8 mouse cellular contexts compared by ENCODE assay signal in the genomic region with DNA sequence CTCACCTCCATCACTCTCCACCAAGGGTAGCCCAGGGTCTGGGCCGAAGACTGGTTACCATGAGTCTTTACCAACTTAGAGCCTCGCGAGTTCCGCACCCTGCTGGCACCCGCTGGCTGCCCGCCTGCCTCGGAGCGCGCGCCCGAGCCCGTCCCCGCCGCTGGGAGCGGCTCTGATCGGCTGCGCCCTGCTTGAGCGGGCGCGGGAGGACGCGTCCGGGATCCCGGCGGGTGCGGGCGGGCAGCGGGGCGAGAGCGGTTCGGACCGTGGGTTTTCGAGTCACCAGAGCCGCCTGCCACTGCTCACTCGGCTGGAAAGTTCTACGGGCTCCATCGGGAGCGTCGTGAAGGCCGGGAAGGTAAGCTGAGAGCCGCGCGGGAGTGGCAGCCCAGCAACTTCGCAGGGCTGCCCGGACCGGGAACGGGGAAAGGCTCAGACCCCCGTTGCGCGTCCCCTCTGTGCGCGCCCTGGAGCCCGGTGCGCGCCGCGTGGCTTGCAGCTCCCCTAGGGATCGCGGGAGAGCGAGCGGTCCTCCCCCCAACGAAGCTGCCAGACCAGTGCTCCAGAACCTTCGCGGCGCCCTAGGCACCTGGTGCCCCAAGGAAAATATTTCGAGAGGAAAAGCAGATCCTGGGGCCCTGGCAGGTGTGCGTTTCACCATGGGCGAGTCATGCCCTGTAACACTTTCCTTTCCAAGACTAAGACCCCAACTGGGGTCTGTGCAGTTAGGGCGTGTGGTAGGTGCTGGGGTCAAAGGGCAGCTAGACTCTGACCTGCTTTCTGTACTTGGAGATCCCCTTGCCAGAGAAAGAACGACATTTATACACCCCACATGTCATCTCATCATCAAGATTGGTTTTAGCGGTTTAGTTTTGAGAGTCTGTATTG. TPM values are rescaled to one million over a fixed set of nuclear protein-coding genes. Genes with fewer than 3 reads are reported as not detected.
A peak's percentile ranks its signal among the peaks of the same experiment; 100 is the strongest.
DNase-seq lines count a peak whose midpoint lies in the region; ATAC-seq and TF ChIP-seq lines count a peak whose summit lies in the region.

No protein-coding gene starts in this region.

- no peak for TF ChIP-seq POLR2A in embryonic fibroblast, embryonic 13.5 days (IDR thresholded peaks at IDR 0.05; ENCODE audit: low read depth, low read length)

- DNase-seq in kidney, adult 18-20 months: no peak
- DNase-seq in Patski (ENCODE audit: low read depth, low spot score): no peak
- peak; percentile 29 to 49 for DNase-seq in heart, postnatal 36 days
- DNase-seq in liver, embryonic 13.5 days: no peak
- peak; percentile 70 for DNase-seq in retina, postnatal 1 day
- DNase-seq in spleen, adult 18-20 months: no peak

- TF ChIP-seq CTCF in Patski (IDR thresholded peaks at IDR 0.05): no peak
- no peak for TF ChIP-seq CTCF in embryonic fibroblast, embryonic 13.5 days (IDR thresholded peaks at IDR 0.05; ENCODE audit: borderline replicate concordance, insufficient read depth, low read length)

- H3K4me2 ChIP-seq in kidney, embryonic 16.5 days (replicated peaks; ENCODE audit: low read depth, low read length): peak overlapping the region; percentile 89
- H3K4me2 ChIP-seq in liver, embryonic 13.5 days: peak overlapping the region; percentile 66

- 1% methylated on average over 71 of the region's 71 CpGs for WGBS in kidney, embryonic 16.5 days
- 1% methylated on average over 67 of the region's 71 CpGs for WGBS in liver, embryonic 13.5 days (ENCODE audit: insufficient replicate concordance)

- H3K36me3 ChIP-seq in kidney, embryonic 16.5 days (ENCODE audit: insufficient read depth, low read length): no peaks in the 10 kb centered on the region
- no peaks in the 10 kb centered on the region for H3K36me3 ChIP-seq in liver, embryonic 13.5 days

- intact Hi-C loops in heart, postnatal 36 days (cut with DNase I): loop anchor here (5.0 kb wide), 1 partner anchor 48 kb away; the partner anchor contains the start of gene Bves

- peak overlapping the region; percentile 69 for H3K9ac ChIP-seq in kidney, embryonic 16.5 days (replicated peaks; ENCODE audit: low read length)
- 0 out of 2 replicates have a peak overlapping the region, but pooled peaks have one; percentile 10 for H3K9ac ChIP-seq in liver, embryonic 13.5 days

- H3K27me3 ChIP-seq in kidney, embryonic 16.5 days (ENCODE audit: insufficient read depth, low read length): peaks cover 29% of the 10 kb centered on the region
- peaks cover 15% of the 10 kb centered on the region for H3K27me3 ChIP-seq in Patski
- peaks cover 46% of the 10 kb centered on the region for H3K27me3 ChIP-seq in liver, embryonic 13.5 days

- ATAC-seq in kidney, embryonic 16.5 days (ENCODE audit: low FRiP score, low TSS enrichment): peak; percentile 92
- ATAC-seq in Patski: peak; percentile 67
- no peak for ATAC-seq in liver, embryonic 13.5 days (ENCODE audit: low read depth)

- H3K4me1 ChIP-seq in kidney, embryonic 16.5 days (ENCODE audit: insufficient read depth, low read length): peaks cover 4% of the 10 kb centered on the region; the same call in 1 of the 2 replicates
- no peaks in the 10 kb centered on the region for H3K4me1 ChIP-seq in embryonic fibroblast, embryonic 13.5 days (ENCODE audit: control insufficient read depth, insufficient read depth, low read length)
- H3K4me1 ChIP-seq in liver, embryonic 13.5 days (replicated peaks): no peaks in the 10 kb centered on the region

- H3K9me3 ChIP-seq in kidney, embryonic 16.5 days (ENCODE audit: low read length): 0 out of 2 replicates have a peak, but pooled peaks cover 8% of the 10 kb centered on the region
- no peaks in the 10 kb centered on the region for H3K9me3 ChIP-seq in liver, embryonic 13.5 days (replicated peaks)

- peak overlapping the region; percentile 59 for H3K4me3 ChIP-seq in kidney, embryonic 16.5 days (ENCODE audit: low read length)
- peak overlapping the region; percentile 50 for H3K4me3 ChIP-seq in embryonic fibroblast, embryonic 13.5 days (ENCODE audit: insufficient read depth, low read length)
- peak overlapping the region; percentile 49 for H3K4me3 ChIP-seq in liver, embryonic 13.5 days (replicated peaks)

- in situ Hi-C loops in Patski (cut with MboI; ENCODE audit: low pct_unique_long_range_greater_than_20kb): no loop called here

- POLR2A ChIA-PET in Patski (lab: Charles Lee): interaction anchor here (0.7 kb wide), 1 partner anchor 167 kb away, joined by 3 read pairs; no protein-coding TSS in a partner anchor

- no peak overlapping the region for H3K27ac ChIP-seq in kidney, embryonic 16.5 days (ENCODE audit: low read length)
- no peak overlapping the region for H3K27ac ChIP-seq in embryonic fibroblast, embryonic 13.5 days (ENCODE audit: insufficient read depth, low read length)
- no peak overlapping the region for H3K27ac ChIP-seq in liver, embryonic 13.5 days

- CTCF ChIA-PET in Patski (lab: Charles Lee): no interaction called here

RNA-seq across cellular contexts. Expression of gene Bves, which starts 46.1 kb away (rescaled TPM):
- 1.1 and 1.9 TPM in 2 replicates for polyA plus RNA-seq in kidney, embryonic 16.5 days (2015; fragmentation: Nextera tagmentation; extraction: Ambion mirVana)
- polyA plus RNA-seq in Patski (2021): 12.5 TPM
- polyA plus RNA-seq in embryonic fibroblast, embryonic 13.5 days (2011; ENCODE audit: insufficient read length, low read depth, missing spikeins): 2.1 and 2.5 TPM in 2 replicates
- total RNA-seq in heart, postnatal 36 days (2021): 10 to 100 TPM; 34.9 to 35.6 TPM
- 0.16 and 0.22 TPM in 2 replicates for polyA plus RNA-seq in liver, embryonic 13.5 days (2015; fragmentation: Nextera tagmentation; extraction: Ambion mirVana)

Comparison
In these comparisons a context has a peak if more than half of its experiments do, and no peak if none do; other contexts are left out.
1. DNase-seq: peak in heart, postnatal 36 days (2 of 2) and retina, postnatal 1 day (single experiment); none in kidney, adult 18-20 months (single experiment), Patski (single experiment), liver, embryonic 13.5 days (single experiment) and spleen, adult 18-20 months (0 of 2).
2. Peak in every context shown above with its lines, with median percentiles within 50 percentile points of each other: H3K4me3 ChIP-seq.